Mouse (Mus musculus): Measurements from ENCODE around the gene Nfya. TPM values are rescaled to one million over a fixed set of nuclear protein-coding genes. Genes with fewer than 3 reads are reported as not detected.
"Not testable (repeated sequence)": the region's sequence is repeated elsewhere in the genome, so short reads cannot be mapped to it uniquely, and the experiment has no call there.

The Nfya gene
- total RNA-seq, 1 experiment from 2014 or later, result 36.6 TPM

GRCm38 (mm10) chr17:48392616-48393015 lies 17.1 kb downstream of the Nfya start:
- DNase-seq, result no peak

GRCm38 (mm10) chr17:48391446-48391845 lies 18.3 kb downstream of the Nfya start:
- DNase-seq, result no peak

GRCm38 (mm10) chr17:48389442-48389841 lies 20.3 kb downstream of the Nfya start:
- no peak for DNase-seq

- DNase-seq, result no peak
Observed at GRCm38 (mm10) chr17:48388666-48389065, 21.0 kb downstream of the Nfya start.

- no peak for DNase-seq
Observed at GRCm38 (mm10) chr17:48385786-48386461, 23.8 kb downstream of the Nfya start.

GRCm38 (mm10) chr17:48379050-48379449 lies 30.7 kb downstream of the Nfya start:
- no peak for DNase-seq

- DNase-seq, result no peak
Observed at GRCm38 (mm10) chr17:48376102-48376501, 33.6 kb downstream of the Nfya start.

- DNase-seq, result no peak
Observed at GRCm38 (mm10) chr17:48372987-48373386, 36.7 kb downstream of the Nfya start.

- DNase-seq, result no peak
Observed at GRCm38 (mm10) chr17:48371621-48372020, 38.1 kb downstream of the Nfya start.

- DNase-seq, result no peak
Observed at GRCm38 (mm10) chr17:48366806-48367205, 42.9 kb downstream of the Nfya start.

- DNase-seq, result no peak
Observed at GRCm38 (mm10) chr17:48365511-48366155, 44.1 kb downstream of the Nfya start.

GRCm38 (mm10) chr17:48363421-48363965 lies 46.2 kb downstream of the Nfya start:
- no peak for DNase-seq

GRCm38 (mm10) chr17:48362966-48363365 lies 46.7 kb downstream of the Nfya start:
- DNase-seq, result peak; percentile 43

GRCm38 (mm10) chr17:48362346-48362745 lies 47.4 kb downstream of the Nfya start:
- DNase-seq, result no peak

- no peak for DNase-seq
Observed at GRCm38 (mm10) chr17:48360462-48360861, 49.2 kb downstream of the Nfya start.

- no peak for DNase-seq
Observed at GRCm38 (mm10) chr17:48359616-48360015, 50.1 kb downstream of the Nfya start, which contains the start of gene Treml1. TSS of gene Treml1 (plus strand) at chr17:48359916.

GRCm38 (mm10) chr17:48357892-48358291 lies 51.8 kb downstream of the Nfya start:
- DNase-seq, result no peak

- peak; percentile 18 for DNase-seq
Observed at GRCm38 (mm10) chr17:48355822-48356221, 53.9 kb downstream of the Nfya start.

- not testable (repeated sequence) for DNase-seq
Observed at GRCm38 (mm10) chr17:48352976-48353375, 56.7 kb downstream of the Nfya start.

GRCm38 (mm10) chr17:48350681-48351193 lies 59.0 kb downstream of the Nfya start:
- no peak for DNase-seq

GRCm38 (mm10) chr17:48347287-48347686 lies 62.4 kb downstream of the Nfya start:
- DNase-seq, result no peak

GRCm38 (mm10) chr17:48346834-48347233 lies 62.9 kb downstream of the Nfya start:
- no peak for DNase-seq

GRCm38 (mm10) chr17:48346231-48346630 lies 63.5 kb downstream of the Nfya start, which contains the start of gene Trem2:
TSS of gene Trem2 (plus strand) at chr17:48346401.
- DNase-seq, result peak; percentile 13

Measured in adrenal gland, postnatal 25 days (tissue).